Mouse (Mus musculus): ENCODE measurements at regions not wholly inside any gene's neighbourhood (a gene's known extent, or its start where the extent isn't known, plus 50 kb on each side); places are given as distances from the start of the nearest gene placed in this dataset.

- no peak for DNase-seq (ENCODE audit: low spot score in 2 of 2)
Measured at GRCm38 (mm10) chr14:68022925-68023324, 1271.2 kb downstream of the Synb start.

- no peak for DNase-seq (ENCODE audit: low spot score in 2 of 2)
Measured at GRCm38 (mm10) chr14:68021240-68021639, 1272.9 kb downstream of the Synb start.

- DNase-seq (ENCODE audit: low spot score in 2 of 2), result no peak
Measured at GRCm38 (mm10) chr14:68020769-68021168, 1273.3 kb downstream of the Synb start.

GRCm38 (mm10) chr14:68018686-68019085 lies 1275.4 kb downstream of the Synb start:
- DNase-seq (ENCODE audit: low spot score in 2 of 2), result no peak

GRCm38 (mm10) chr14:67996790-67997417 lies 1297.2 kb downstream of the Synb start:
- DNase-seq (ENCODE audit: low spot score in 2 of 2), result no peak

- no peak for DNase-seq (ENCODE audit: low spot score in 2 of 2)
Measured at GRCm38 (mm10) chr14:67993611-67994051, 1300.5 kb downstream of the Synb start.

- peak; percentile 68 to 77 for DNase-seq (ENCODE audit: low spot score in 2 of 2)
Measured at GRCm38 (mm10) chr14:67993142-67993541, 1301.0 kb downstream of the Synb start.

- no peak for DNase-seq (ENCODE audit: low spot score in 2 of 2)
Measured at GRCm38 (mm10) chr14:67992088-67992487, 1302.0 kb downstream of the Synb start.

- DNase-seq (ENCODE audit: low spot score in 2 of 2), result no peak
Measured at GRCm38 (mm10) chr14:67990271-67990670, 1303.8 kb downstream of the Synb start.

Data from layer of hippocampus, postnatal 14 days (tissue).